Mouse (Mus musculus) midbrain, postnatal 0 days (tissue): Measurements from ENCODE around the gene Ofcc1. TPM values are rescaled to one million over a fixed set of nuclear protein-coding genes. Genes with fewer than 3 reads are reported as not detected.

Experiments used
- ATAC-seq: fragments of 200-750 bp; cut with Nextera tagmentation; 2 replicates; pipeline ENCODE4 v1.8.0; 2017; ENCODE audit warnings: moderate number of reproducible peaks, mild to moderate bottlenecking, moderate TSS enrichment, moderate library complexity; ENCODE audit not compliant: low FRiP score
- DNase-seq: peaks from one replicate; pipeline ENCODE4 v3.0.0-alpha.2; 2015; ENCODE audit warnings: low spot score
- H3K27ac ChIP-seq: fragments of 300-500 bp; sonication (generic); 2 replicates; pipeline ENCODE4 v1.5.1; 2014; ENCODE audit warnings: low read depth, mild to moderate bottlenecking, low read length, mixed read lengths
- H3K27me3 ChIP-seq: fragments of 300-500 bp; sonication (generic); 2 replicates; pipeline ENCODE4 v1.6.1; 2014; ENCODE audit warnings: low read length, control low read depth, mixed read lengths; ENCODE audit not compliant: insufficient read depth
- H3K36me3 ChIP-seq: fragments of 300-500 bp; sonication (generic); 2 replicates; pipeline ENCODE4 v1.6.1; 2014; ENCODE audit warnings: low read length, control low read depth, mixed read lengths; ENCODE audit not compliant: insufficient read depth
- H3K4me1 ChIP-seq: fragments of 300-500 bp; sonication (generic); 2 replicates; pipeline ENCODE4 v1.6.1; 2014; ENCODE audit warnings: mild to moderate bottlenecking, control low read depth, antibody characterized with exemption, low read length, mixed read lengths; ENCODE audit not compliant: insufficient read depth
- H3K4me2 ChIP-seq: fragments of 300-500 bp; sonication (generic); 2 replicates; pipeline ENCODE4 v1.6.1; 2014; ENCODE audit warnings: low read depth, mild to moderate bottlenecking, low read length, mixed read lengths; ENCODE audit not compliant: poor library complexity, severe bottlenecking
- H3K4me3 ChIP-seq: fragments of 300-500 bp; sonication (generic); 2 replicates; pipeline ENCODE4 v1.5.1; 2014; ENCODE audit warnings: low read depth, mild to moderate bottlenecking, low read length, moderate library complexity
- H3K9ac ChIP-seq: fragments of 300-500 bp; sonication (generic); replicated peaks from 2 replicates; pipeline ENCODE4 v1.6.1; 2014; ENCODE audit warnings: mild to moderate bottlenecking, low read length, moderate library complexity, mixed read lengths; ENCODE audit not compliant: poor library complexity, severe bottlenecking
- H3K9me3 ChIP-seq: fragments of 300-500 bp; sonication (generic); 2 replicates; pipeline ENCODE4 v1.6.1; 2016; ENCODE audit warnings: low read length, control low read depth
- CTCF ChIP-seq: IDR thresholded peaks from 2 replicates; pipeline ENCODE4 v1.5.1; 2016; ENCODE audit warnings: antibody characterized with exemption, mild to moderate bottlenecking
- WGBS: fragments of 180-500 bp; shearing (Covaris S2); extraction: QIAGEN DNeasy Blood & Tissue Kit; methylation state at CpG from one replicate; pipeline ENCODE4 v1.1.7; 2014; 5-methylcytosine and 5-hydroxymethylcytosine counted together
- polyA plus RNA-seq: library from polyadenylated mRNA; unstranded; fragments of >200 nt; fragmentation: Nextera tagmentation; extraction: Ambion mirVana; gene quantifications from 2 replicates; pipeline ENCODE4 v1.2.1, GENCODE M21; 2015
- total RNA-seq: library from RNA; depleted of rRNA; stranded (reverse); fragments of >200 nt; gene quantifications from 2 replicates; pipeline ENCODE4 v1.2.3, GENCODE M21; 2014

The Ofcc1 gene
- total and polyA plus RNA-seq, 2 experiments from 2014 or later, result 0.05 TPM; not detected in 1

DNA sequence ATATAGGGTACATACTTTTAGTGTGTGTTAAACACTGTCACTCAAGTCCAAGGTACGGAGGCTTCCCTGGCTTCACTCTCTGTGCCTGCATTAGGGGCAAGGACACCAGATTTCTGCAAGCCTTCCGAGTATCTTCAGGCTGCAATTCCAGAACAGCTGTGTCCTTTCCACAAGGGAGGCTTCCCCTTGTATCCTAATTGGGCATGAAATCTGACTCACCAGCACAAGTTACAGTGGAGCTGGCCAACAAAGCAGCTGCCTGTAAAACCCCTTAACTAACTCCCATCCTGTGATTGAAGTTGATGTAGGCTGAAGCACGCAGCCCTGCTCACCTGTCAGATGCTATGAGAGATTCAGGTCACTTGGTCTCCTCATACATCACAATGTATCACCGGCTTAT lies 3.6 kb upstream of the Ofcc1 start:
- no peak for ATAC-seq
- H3K9me3 ChIP-seq, result no peaks in the 10 kb centered on the region
- peak; percentile 54 for DNase-seq
- no peak overlapping the region for H3K27ac ChIP-seq
- H3K4me1 ChIP-seq, result no peaks in the 10 kb centered on the region
- no peak overlapping the region for H3K9ac ChIP-seq
- no peak overlapping the region for H3K4me2 ChIP-seq
- no peaks in the 10 kb centered on the region for H3K27me3 ChIP-seq
- no peaks in the 10 kb centered on the region for H3K36me3 ChIP-seq
- no peak overlapping the region for H3K4me3 ChIP-seq
- WGBS, result 51% methylated on average over 4 of the region's 4 CpGs
- no peak for TF ChIP-seq CTCF

- Histone ChIP-seq H3K4me2 (no peak overlapping the region), H3K9ac (no peak overlapping the region), H3K27ac (no peak overlapping the region), H3K4me3 (no peak overlapping the region), H3K36me3 (no peaks in the 10 kb centered on the region), H3K4me1 (no peaks in the 10 kb centered on the region), H3K9me3 (no peaks in the 10 kb centered on the region), H3K27me3 (no peaks in the 10 kb centered on the region)
- no peak for TF ChIP-seq CTCF
- ATAC-seq (no peak), DNase-seq (no peak)
- WGBS, result 52% methylated on average over 4 of the region's 4 CpGs
Measured at GRCm38 (mm10) chr13:40360692-40361091, 558 bp downstream of the Ofcc1 start.

DNA sequence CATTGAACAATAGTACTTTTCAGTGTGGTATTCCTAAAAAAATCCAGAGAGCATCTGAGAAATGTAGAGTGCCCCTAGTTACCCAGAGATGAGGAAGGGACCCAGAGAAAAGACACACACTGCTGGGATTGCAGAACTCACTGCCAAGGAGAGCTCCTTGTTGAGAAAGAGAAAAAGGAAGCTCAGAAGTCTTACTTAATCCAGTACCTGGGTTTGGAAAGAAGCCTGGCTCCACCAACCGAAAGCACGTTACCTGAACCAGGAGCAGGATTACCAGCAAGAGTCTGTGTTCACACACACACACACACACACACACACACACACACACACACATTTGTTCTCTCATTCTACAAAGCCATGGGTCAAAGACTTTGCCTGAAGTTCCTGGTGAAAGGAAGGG lies 14.2 kb downstream of the Ofcc1 start:
- DNase-seq (no peak), ATAC-seq (no peak)
- no peak overlapping the region for H3K27ac ChIP-seq
- no peaks in the 10 kb centered on the region for H3K4me1 ChIP-seq
- no peaks in the 10 kb centered on the region for H3K36me3 ChIP-seq
- H3K9ac ChIP-seq, result no peak overlapping the region
- no peak for TF ChIP-seq CTCF
- no peak overlapping the region for H3K4me3 ChIP-seq
- H3K9me3 ChIP-seq, result no peaks in the 10 kb centered on the region
- WGBS, result 94% methylated on average over 2 of the region's 2 CpGs
- no peak overlapping the region for H3K4me2 ChIP-seq
- no peaks in the 10 kb centered on the region for H3K27me3 ChIP-seq

DNA sequence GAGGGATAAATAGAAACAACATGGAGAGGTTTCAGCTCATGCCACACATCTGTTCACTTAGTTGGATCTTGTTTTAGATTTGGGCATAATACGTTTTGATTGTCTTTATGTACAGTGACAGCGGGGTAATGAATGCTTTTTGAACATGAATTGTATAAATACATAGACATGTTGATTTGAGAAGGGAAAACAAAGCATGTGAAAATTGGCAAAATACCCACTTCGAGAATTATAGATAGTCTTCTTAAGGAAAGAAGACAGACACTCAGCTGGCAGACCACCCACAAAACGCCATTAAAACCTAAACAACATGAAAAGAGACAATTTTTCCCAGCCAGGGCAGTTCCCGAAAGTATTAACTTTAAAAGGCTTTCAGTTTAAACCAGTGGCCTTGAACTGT lies 37.9 kb downstream of the Ofcc1 start:
- H3K4me3 ChIP-seq, result no peak overlapping the region
- ATAC-seq (no peak), DNase-seq (no peak)
- TF ChIP-seq CTCF, result no peak
- no peak overlapping the region for H3K9ac ChIP-seq
- H3K36me3 ChIP-seq, result no peaks in the 10 kb centered on the region
- 78% methylated on average over 5 of the region's 5 CpGs for WGBS
- H3K27me3 ChIP-seq, result no peaks in the 10 kb centered on the region
- H3K4me1 ChIP-seq, result no peaks in the 10 kb centered on the region
- no peak overlapping the region for H3K4me2 ChIP-seq
- no peaks in the 10 kb centered on the region for H3K9me3 ChIP-seq
- H3K27ac ChIP-seq, result no peak overlapping the region

GRCm38 (mm10) chr13:40320814-40321525 lies 40.3 kb downstream of the Ofcc1 start:
- WGBS, result 83% methylated on average over 6 of the region's 6 CpGs
- no peaks in the 10 kb centered on the region for H3K9me3 ChIP-seq
- H3K9ac ChIP-seq, result no peak overlapping the region
- no peaks in the 10 kb centered on the region for H3K27me3 ChIP-seq
- H3K4me1 ChIP-seq, result no peaks in the 10 kb centered on the region
- no peaks in the 10 kb centered on the region for H3K36me3 ChIP-seq
- H3K4me3 ChIP-seq, result no peak overlapping the region
- TF ChIP-seq CTCF, result no peak
- no peak overlapping the region for H3K27ac ChIP-seq
- ATAC-seq, result no peak
- no peak overlapping the region for H3K4me2 ChIP-seq
- no peak for DNase-seq

DNA sequence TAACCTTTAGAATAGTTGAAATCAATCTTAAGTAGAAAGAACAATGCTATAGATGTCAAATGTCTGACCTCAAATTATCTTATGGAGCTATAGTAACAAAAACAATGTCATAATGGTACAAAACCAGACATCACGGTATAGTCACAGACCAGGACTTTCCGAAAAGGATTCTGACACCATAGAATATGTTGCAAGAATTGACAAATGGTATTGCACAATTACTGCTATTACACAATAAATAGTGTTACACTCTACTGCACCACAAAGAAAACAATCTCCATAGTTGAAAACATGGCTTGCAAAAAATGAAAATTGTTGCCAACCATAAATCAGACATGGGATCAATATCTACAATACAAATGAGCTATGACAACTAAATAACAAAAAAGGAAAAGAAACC lies 43.5 kb downstream of the Ofcc1 start:
- H3K9ac ChIP-seq, result no peak overlapping the region
- no peak for ATAC-seq
- no peak overlapping the region for H3K27ac ChIP-seq
- no peaks in the 10 kb centered on the region for H3K36me3 ChIP-seq
- H3K27me3 ChIP-seq, result no peaks in the 10 kb centered on the region
- no peak for TF ChIP-seq CTCF
- no peaks in the 10 kb centered on the region for H3K9me3 ChIP-seq
- no peaks in the 10 kb centered on the region for H3K4me1 ChIP-seq
- H3K4me3 ChIP-seq, result no peak overlapping the region
- DNase-seq, result no peak
- no peak overlapping the region for H3K4me2 ChIP-seq
- WGBS, result 97% methylated on average over 2 of the region's 2 CpGs
